Mouse (Mus musculus) kidney, adult 18-20 months (tissue): Measurements from ENCODE around the gene Efnb2.

Experiments
- DNase-seq: peaks from one replicate; pipeline ENCODE4 v3.0.0; 2021

Gene Efnb2

DNA sequence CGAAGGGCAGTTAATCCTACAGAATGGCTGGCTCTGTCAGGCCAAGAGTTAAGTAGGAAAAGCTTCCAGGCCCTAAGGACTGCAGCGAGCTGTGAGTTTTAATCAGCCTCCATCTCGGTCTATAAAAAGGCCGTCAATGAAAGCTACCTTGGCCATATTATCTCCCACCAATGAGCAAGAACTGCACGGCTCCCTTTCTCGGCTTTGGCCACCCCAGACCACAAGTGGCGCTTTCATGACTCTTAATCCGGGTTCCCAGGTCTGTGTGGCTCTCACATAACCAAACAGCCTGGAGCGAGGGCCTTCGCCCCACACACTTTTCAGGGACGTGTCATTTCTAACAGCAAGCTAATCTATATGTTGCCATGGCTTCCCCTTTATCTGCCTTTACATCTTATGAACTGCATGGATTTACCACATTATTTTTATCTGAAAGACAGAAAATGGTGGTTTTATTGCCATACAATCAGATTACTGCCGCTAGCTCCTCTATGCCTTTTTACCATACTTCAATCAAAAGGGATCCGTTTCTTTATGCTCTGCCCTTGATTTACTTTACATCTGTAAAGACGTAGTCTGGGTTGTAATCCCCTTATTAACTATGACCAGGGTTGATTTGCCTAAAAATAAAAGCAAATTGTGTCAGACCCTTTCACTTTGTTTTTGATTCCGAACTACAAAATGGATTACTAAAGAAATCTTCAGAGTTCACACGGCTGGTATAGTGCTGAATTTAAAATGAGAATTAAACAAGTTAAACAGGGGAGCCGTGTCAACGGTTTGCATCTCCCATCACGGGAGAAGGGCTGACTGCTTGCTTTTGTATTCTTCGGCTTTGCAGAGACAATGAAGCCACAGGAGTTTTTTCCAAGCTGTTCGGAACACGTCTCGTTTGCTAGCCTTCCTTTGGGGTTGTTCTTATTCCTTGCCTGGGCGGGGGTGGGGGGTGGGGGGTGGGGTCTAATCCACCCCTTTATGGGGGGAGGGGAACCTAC is 5.4 kb downstream of the Efnb2 start:
- DNase-seq = no peak

DNA sequence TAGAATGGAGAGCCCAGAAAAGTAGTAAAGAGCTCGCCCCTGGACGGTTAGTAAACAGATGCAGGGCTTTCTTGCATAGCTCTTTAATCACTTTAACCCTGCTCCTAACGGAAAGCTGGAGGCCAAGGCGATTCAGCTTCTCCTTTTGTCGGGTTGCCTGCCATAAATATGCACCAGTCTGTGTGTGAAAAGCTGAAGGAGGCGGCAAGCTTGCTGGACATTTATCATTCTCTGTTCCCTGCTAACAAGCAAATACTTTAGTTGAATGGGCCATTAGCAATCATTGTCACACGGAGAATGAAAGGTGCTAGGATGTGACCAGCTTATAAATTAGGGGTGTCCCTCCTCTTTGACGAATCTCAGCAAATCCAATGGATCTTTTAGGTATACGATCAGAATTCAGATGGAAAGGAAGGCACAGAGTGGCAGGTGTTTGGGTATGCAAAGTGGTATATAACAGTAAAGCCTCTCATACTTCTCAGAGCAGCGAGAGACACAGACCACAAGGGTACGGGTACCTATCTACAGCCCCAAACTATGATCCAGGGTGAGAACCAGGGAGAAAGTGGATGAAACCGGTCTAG is 7.0 kb downstream of the Efnb2 start:
- DNase-seq = no peak

DNA sequence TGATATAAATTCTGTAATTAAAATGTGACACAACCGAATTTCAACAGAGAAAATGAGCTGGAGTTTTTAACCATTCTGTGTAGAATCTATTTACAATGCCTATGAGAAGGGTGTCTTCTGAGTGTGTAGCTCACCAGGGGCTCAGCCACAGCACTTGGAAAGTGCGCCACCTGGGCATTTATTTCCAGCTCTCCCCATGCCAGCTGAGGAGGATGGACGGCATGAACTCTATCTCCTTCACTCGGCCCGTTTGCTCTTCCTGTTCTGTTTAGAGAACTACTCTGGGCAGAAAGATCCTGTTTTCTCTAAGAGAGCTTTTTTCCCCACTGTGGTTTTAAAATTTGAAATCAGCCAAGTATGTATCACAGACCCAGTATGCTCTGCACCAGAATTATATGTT is 7.7 kb downstream of the Efnb2 start:
- DNase-seq = no peak

DNA sequence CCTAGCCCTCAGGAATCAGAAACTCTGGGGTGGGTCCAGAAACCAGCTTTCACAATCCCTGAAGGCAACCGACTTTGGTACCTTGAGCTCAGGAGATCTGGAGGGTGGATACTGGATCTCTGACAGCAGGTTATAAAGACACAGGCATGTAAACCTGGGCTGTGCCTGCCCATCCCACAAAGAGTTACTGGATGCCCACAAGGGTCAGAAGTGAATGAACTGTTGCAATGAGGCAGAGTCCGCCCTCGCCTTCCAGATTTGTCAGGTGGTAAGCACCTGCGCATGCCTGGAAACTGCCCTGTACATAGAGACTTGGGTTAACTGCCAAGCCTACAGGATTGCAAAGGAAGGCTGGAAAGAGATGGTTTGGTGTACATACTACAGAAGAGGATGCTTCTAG is 8.7 kb downstream of the Efnb2 start:
- DNase-seq = no peak

DNA sequence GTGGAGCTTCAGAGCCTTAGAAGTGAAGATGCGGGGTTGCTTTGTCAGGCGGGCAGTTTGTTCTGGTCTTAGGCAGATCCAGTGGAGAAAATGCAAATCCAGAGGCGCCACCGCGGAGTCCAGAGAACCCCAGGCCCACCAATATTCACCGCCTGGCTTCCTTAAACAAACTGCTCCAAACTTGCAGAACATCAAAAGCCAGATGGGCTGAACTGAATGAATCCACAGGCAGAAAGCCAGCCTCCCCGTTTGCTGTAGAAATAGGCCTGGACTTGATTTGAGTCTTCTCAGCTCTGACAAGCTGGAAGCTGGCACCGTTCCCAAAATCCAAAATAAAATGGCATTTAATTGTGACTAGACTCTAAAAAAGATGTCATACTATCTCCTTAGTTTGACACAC is 11.1 kb downstream of the Efnb2 start:
- no peak for DNase-seq

DNA sequence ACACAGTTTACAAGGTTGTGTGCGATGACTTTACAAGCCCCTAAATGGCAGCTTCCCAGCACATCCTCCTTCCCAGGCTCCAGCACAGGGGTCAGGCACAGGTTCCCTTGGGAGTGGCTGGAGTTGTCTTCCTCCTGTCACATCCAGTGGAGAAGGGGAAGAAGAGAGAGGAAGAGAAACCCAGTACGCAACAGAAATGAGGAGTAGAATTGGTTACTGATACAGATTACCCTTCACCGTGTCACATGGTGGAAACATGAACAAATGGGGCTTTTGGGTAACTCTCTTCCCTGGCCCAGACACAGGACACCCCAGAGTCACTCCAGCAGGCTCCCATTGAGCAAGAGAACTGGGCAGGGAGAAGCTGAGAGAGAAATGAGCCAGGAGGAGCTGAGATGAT is 11.5 kb downstream of the Efnb2 start:
- DNase-seq = no peak

DNA sequence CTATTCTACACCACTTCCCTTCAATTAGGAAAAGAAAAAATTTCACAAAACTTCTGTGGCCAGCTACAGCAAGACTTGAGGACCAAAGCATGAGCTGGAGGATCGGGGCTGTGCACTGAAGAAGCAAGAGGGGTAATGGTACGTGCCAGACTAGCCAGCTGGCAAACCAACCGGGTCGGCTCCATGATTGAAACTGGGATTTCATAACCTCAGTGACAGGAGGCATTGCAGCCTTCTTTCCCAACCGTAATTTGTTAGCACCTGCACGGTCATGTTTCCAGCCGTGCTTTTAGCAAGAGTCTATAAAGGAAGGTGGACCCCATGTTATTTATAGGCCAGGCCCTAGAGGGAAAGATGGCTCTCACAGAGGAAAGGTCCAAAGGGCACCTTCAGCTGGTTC is 12.4 kb downstream of the Efnb2 start:
- DNase-seq = no peak

DNA sequence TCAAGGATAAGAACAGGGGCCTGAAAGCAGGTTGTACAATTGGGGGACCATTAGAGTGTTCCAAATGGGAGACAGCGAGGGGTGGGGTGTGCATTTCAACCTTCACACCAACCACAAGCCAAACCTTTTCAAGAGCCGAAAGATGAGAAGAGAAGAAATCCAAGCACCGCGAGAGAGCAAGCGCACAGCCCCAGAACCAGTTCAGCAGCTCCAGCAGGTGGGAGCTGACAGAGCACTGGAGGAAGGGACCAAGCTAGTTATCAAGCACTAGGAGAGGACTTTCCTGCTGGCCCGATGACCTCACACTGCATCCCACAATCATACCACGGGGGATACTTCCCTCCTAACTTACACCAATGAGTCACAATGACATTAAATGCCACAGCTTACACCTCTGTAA is 13.2 kb downstream of the Efnb2 start:
- DNase-seq = no peak

DNA sequence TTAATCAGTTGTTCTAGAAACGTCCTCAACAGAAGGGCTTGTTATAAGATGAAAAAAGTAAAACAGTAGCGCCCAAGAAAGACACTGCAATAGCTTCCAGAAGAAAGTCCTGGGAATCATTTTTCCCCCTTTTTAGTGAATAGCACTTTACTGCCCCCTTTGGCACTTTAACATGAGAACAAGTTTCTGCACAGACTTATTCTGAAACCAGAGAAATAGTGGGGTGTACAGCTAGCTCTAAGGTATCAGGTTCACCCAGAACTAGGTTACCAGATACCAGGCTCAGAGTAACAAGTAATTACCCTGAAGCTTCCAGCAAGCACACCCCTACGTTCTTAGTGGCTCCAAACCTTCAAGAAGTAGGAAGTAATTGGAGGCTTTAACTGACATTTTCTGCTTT is 13.7 kb downstream of the Efnb2 start:
- DNase-seq = no peak

DNA sequence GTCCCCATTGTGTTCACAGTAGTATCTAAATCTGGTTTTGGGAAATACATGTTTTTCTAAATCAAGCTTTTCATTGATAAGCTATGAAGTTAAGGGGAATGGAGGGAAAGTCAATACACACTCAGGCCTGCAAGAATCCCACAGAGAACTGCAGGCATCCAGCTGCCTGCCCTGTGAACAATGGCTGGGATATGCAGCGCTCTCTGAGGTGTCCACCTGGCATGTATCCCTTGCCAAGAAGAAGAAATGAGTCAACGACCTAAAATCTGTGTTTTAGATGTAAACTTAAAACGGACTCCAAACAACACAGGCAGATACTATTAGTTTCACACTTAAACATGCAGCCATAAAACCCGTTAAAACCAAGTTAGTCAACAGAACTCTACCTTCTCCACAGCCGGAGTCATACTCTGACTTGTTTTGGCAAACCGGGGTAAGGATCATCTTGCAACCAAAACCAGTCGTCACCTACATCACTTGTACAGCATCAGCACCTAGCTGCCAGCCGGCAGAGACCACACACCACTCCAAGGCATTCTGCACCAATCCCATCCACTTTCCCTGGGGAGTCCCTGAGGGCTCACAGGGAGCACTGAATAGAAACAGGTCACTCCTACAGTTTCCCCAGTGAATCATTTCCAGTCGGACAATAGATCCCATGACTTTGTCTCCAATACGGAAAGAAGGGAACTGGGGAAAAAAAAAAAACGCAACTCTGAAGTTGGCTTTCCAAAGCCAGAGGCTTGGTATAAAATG is 16.7 kb downstream of the Efnb2 start:
- DNase-seq = no peak

DNA sequence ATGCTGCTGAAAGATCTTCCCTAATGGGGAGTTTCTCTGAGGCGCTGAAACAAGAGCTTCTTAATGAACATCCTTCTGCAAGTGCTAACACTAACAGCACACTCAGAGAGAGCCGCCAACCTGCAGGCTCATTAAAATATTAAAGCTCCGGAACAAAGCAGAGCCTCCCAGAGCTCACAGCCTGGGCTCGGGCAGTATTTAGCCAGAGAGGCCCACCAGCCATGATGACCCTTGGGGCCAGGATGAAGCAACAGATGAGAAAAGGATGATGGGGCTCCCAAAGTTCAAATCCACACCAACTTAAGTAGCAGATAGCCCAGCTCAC is 20.8 kb downstream of the Efnb2 start:
- DNase-seq = no peak

DNA sequence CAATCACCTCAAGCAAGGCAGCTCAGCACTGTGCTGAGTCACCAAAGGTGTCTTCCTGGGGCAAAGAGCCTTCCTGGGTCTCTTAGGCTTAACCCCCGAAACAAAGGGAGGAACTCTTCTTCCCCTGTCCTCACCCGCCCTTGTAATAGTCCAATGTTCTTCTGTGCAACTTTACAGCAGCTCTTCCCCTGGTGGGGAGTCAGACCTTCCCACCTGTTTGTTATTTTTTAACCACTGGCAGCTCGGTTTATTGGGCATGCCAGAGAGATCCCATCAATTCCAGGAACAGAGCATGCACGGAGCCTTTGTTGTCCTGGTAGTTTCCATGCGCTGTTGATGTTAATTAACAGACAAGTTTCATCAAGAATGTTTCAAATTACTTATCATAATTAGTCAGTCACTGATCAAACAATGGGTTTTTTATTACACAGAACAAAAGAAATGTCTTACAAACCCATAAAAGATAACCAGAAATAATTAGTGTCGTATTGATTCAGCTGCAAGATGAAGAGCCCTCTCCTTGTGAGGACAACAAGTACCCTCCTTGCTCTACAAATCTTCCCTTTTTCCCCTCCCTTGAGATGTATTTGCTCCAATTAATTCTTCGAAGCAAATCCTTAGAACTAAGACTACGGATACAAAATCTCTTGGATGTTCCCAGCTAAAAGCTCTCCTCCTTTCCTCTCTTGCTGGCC is 21.3 kb downstream of the Efnb2 start:
- no peak for DNase-seq

DNA sequence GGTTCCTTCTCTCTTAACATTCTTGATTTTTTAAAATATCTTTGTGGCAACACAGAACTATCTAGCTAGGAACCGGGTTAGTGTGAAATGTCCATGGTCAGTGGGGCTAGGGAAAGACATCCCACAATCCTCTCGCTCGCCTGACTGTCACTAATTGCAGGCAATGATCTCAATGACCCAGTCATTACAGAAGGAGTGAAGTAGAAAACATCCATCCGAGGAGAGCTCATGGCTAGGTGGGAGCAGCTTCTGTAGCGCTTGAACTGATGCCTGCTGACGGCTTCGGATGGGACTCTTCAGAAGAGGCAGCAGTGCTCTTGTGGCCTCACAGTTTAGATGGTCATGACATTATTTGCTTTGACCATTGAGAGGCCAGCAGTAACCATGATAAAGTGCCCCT is 29.6 kb downstream of the Efnb2 start:
- no peak for DNase-seq

DNA sequence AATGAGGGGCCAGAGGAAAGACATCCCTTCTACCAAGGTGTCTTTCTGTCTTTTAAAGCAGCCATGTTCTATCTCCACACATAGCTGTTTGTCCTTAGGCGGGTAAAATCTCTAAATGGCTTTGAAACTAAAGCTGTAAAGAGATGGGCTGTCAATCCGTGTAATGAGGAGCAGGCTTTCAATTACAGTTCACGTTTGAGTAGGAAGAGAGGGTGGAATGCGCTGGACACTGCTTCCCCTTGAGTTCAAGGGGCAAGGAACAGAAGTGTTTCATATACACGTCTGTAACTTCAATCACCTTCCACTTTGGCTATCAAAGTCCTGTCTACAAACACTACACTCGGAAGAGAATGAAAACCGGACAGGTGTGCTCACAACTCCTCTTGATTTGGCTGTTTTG is 37.0 kb downstream of the Efnb2 start:
- no peak for DNase-seq

DNA sequence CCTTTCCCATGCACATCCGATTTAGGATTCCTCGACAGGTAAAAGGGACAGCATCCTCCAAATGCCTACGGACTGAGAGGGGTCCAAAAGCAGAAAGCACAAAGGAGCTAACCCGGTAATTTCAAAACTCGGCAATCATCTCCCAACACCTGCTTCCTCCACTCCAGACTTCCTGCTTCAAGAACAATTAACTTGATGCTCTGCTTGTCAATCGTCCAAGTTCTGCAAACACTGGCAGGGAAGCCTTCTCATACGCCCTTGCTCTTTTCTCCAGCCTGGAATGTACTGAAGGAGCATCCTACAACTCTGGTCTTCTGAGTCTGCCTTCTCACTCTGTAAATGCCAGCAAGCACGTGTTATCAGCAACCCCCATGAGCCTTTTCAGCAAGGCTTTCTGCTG is 37.6 kb downstream of the Efnb2 start:
- DNase-seq = peak; percentile 12

DNA sequence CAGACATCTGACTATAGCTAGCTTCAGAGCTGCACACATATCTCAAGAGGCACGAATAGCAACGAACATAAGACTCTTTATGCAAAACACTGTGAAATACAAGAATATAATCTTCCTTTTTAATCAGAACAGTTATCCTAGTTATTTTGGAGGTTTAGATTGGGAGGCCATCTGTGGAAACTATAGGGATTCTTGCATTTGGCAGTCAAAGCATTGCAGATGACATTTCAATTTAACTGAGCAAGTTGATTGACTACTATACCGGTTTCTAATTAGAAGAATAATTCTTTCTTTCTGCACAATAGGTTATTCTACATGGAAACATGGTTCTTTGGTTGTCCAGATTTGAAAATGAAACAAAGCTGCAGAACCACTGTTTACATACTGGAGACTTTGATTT is 38.6 kb downstream of the Efnb2 start:
- no peak for DNase-seq

DNA sequence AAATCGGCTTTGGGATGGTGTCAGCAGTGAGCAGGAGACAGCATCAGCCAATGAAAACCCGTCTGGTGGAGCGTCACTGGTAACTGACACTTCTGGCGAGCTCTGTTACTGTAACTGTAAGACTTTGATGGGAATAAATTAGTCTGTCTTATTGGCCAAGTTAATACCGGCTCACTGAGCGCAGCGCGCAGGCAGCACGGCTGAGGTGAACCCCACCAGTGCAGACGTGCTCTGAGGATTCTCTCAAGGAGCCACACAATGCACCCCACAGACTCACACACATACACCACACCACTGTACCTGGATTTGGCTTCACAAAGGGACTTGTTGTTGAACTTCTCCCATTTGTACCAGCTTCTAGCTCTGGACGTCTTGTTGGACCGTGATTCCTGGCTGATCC is 39.0 kb downstream of the Efnb2 start:
- DNase-seq = no peak

DNA sequence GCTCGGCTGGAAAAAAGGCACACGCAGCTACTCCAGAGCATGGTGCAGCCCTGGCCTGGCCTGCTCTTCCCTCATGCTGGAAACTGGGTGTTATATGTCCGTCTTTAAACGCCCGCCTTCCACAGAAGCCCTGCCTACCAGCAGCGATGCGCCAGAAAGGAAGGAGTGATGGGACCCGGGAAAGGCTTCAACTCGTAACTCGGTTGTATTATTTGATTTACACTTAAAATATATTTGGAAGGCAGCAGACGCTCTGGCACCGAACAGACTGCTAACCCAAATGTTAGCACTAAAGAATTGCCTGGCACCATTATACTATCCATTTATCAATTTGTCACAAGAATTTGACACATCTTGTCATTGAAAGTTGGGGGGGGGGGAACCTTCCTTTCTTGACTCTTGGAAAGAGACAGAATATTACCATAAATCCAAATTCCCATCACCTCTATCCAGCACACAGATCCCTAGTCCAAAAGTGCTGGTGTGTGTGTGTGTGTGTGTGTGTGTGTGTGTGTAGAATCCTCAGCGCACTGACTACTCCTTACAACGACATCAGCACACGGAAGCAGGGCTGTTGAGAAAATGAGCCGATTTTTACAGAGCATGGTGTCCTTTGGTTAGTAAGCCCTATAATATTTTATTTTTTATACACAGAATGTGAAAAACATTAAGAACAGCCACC is 39.7 kb downstream of the Efnb2 start:
- no peak for DNase-seq

DNA sequence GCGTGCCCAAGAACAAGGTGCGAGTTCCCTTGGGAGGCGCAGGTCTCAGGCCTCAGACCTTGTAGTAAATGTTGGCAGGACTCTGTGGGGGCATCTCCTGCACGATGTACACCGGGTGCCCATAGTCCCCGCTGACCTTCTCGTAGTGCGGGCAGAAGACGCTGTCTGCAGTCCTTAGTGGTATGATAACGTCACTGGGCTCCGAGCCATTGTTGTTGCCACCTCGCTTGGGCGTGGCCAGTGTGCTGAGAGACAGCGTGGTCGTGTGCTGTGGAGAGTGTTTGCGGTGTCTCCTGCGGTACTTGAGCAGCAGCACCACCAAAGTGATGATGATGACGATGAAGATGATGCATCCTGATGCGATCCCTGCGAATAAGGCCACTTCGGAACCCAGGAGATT is 40.5 kb downstream of the Efnb2 start:
- DNase-seq = no peak

DNA sequence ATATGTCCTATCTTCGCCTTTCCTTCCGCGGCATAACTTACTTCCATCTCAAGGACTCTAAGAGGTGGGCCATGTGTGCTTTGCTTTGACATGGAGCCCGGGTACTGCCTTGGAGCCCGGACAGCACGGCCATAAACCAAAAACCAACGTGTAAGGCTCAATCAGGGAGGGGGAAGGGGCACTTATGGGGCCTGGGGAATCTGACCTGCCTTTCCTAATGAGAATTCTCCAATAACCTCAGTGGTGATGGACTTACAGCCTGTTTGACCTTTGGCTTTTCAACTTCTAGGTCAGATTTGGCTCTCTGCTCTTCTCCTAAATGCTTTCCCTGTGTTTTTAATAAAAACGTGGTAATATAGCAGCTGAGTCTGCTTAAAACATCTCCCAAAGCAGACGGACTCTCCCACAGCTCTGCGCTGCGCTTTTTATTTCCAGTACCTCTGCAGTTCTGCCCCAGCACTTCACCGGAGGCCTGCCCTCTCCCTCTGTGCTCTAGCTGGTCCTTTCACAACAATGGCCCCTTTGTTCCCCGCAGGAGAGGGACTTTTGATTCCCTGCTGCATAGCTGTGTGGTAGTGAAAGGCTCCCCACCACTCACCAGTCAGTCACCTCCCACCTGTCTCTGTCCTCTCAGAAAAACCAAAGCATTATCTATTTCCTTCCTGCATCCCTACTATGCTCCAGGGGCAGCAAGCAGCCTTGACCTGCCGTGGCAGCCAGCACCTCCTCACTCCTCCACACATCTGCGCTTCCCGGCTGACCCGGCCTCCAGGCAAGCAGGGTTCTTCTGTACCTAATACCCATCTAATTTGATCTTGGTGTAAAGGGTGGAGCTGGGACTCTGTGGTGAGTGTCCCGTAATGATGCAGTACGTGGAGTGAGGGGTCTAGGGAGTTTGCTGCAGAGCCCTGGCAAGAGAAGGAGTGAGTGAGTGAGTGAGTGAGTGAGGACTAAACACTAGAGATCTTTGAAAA is 41.5 kb downstream of the Efnb2 start:
- no peak for DNase-seq

DNA sequence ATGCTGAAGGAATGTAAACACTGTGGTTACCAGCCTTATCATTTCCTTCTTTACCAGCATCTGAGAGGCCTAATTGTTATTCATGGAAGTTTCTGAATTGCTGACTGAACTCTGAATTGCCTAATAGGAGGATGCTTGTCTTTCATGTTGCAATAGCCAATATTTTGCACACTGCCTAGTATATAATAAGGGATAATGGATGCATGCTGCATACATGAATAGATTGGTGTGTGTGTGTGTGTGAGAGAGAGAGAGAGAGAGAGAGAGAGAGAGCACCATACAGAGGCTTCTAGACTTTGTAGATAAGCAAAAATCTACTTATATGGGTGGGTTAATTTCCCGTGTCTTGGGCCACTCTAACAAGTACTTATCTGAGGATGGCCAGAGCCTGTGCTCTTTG is 47.2 kb downstream of the Efnb2 start:
- DNase-seq = no peak

DNA sequence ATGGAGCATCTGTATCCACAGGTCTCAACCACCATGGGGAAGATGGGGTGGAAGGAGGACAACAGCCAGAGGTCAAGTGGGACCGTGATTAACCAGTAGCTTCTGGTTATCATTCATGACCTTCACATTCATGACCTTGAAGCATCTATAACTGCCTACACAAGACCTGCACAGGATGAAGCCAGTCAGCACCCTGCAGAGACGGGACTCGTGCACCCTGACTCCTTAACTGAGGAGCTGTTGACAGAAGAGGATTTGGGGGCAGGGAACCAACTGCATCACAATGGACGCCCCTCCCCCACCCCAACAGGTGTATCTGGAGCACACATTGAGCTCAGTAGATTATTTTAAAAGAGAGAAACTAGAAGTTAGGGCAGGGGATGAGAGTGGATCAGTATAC is 49.1 kb downstream of the Efnb2 start:
- no peak for DNase-seq
